Mouse (Mus musculus) stomach, postnatal 0 days (tissue): ENCODE measurements around the gene Spcs2. TPM values are rescaled to one million over a fixed set of nuclear protein-coding genes. Genes with fewer than 3 reads are reported as not detected.

Experiments used
- ATAC-seq: fragments of 200-750 bp; cut with Nextera tagmentation; 2 replicates; pipeline ENCODE4 v1.8.0; 2017; ENCODE audit not compliant: low FRiP score, low TSS enrichment
- DNase-seq: peaks from one replicate; pipeline ENCODE4 v3.0.0-alpha.2; 2016; ENCODE audit warnings: low spot score
- H3K27ac ChIP-seq: fragments of 300-500 bp; sonication (generic); replicated peaks from 2 replicates; pipeline ENCODE4 v1.5.1; 2014; ENCODE audit warnings: mild to moderate bottlenecking, control low read depth
- H3K27me3 ChIP-seq: fragments of 300-500 bp; sonication (generic); 2 replicates; pipeline ENCODE4 v1.6.1; 2014; ENCODE audit warnings: low read length; ENCODE audit not compliant: control insufficient read depth, insufficient read depth
- H3K36me3 ChIP-seq: fragments of 300-500 bp; sonication (generic); 2 replicates; pipeline ENCODE4 v1.6.1; 2014; ENCODE audit warnings: low read length, mixed read lengths; ENCODE audit not compliant: control insufficient read depth, insufficient read depth
- H3K4me1 ChIP-seq: fragments of 300-500 bp; sonication (generic); replicated peaks from 2 replicates; pipeline ENCODE4 v1.6.1; 2014; ENCODE audit warnings: antibody characterized with exemption; ENCODE audit not compliant: control insufficient read depth, insufficient read depth
- H3K4me2 ChIP-seq: fragments of 300-500 bp; sonication (generic); replicated peaks from 2 replicates; pipeline ENCODE4 v1.6.1; 2014; ENCODE audit warnings: low read depth, mild to moderate bottlenecking, control low read depth, moderate library complexity
- H3K4me3 ChIP-seq: fragments of 300-500 bp; sonication (generic); 2 replicates; pipeline ENCODE4 v1.5.1; 2014; ENCODE audit warnings: low read depth, low read length, control low read depth
- H3K9ac ChIP-seq: fragments of 300-500 bp; sonication (generic); 2 replicates; pipeline ENCODE4 v1.6.1; 2014; ENCODE audit warnings: mild to moderate bottlenecking, low read length, control low read depth, mixed read lengths
- H3K9me3 ChIP-seq: fragments of 300-500 bp; sonication (generic); 2 replicates; pipeline ENCODE4 v1.6.1; 2016; ENCODE audit warnings: low read length; ENCODE audit not compliant: control insufficient read depth
- CTCF ChIP-seq: IDR thresholded peaks from 2 replicates; pipeline ENCODE4 v1.5.1; 2016; ENCODE audit warnings: antibody characterized with exemption, low read depth, mild to moderate bottlenecking, moderate library complexity
- EP300 ChIP-seq: optimal IDR thresholded peaks from 2 replicates; pipeline ENCODE3; 2016; ENCODE audit warnings: antibody characterized with exemption
- WGBS: fragments of 180-500 bp; shearing (Covaris S2); extraction: QIAGEN DNeasy Blood & Tissue Kit; methylation state at CpG from one replicate; pipeline ENCODE4 v1.1.7; 2014; 5-methylcytosine and 5-hydroxymethylcytosine counted together
- polyA plus RNA-seq: library from polyadenylated mRNA; unstranded; fragments of >200 nt; fragmentation: Nextera tagmentation; extraction: Ambion mirVana; gene quantifications from 2 replicates; pipeline ENCODE4 v1.2.1, GENCODE M21; 2015

The Spcs2 gene
- polyA plus RNA-seq, 1 experiment from 2014 or later: 308 TPM

GRCm38 (mm10) chr7:99890168-99890755 lies 27.0 kb upstream of the Spcs2 start:
- H3K27me3 ChIP-seq: no peaks in the 10 kb centered on the region
- ATAC-seq (no peak), DNase-seq (no peak)
- H3K4me1 ChIP-seq: no peaks in the 10 kb centered on the region
- H3K36me3 ChIP-seq: no peaks in the 10 kb centered on the region
- H3K9ac ChIP-seq: no peak overlapping the region
- H3K27ac ChIP-seq: no peak overlapping the region
- TF ChIP-seq EP300 (no peak), CTCF (no peak)
- H3K4me3 ChIP-seq: no peak overlapping the region
- H3K4me2 ChIP-seq: no peak overlapping the region
- no peaks in the 10 kb centered on the region for H3K9me3 ChIP-seq
- 60% methylated on average over 3 of the region's 3 CpGs for WGBS

- Histone ChIP-seq H3K9ac (no peak overlapping the region), H3K36me3 (no peaks in the 10 kb centered on the region), H3K27me3 (no peaks in the 10 kb centered on the region), H3K4me2 (no peak overlapping the region), H3K27ac (no peak overlapping the region), H3K4me1 (no peaks in the 10 kb centered on the region), H3K4me3 (no peak overlapping the region), H3K9me3 (no peaks in the 10 kb centered on the region)
- 41% methylated on average over 10 of the region's 10 CpGs for WGBS
- ATAC-seq (peak; percentile 42; the same call in 1 of the 2 replicates), DNase-seq (no peak)
- TF ChIP-seq CTCF: peak; percentile 51
- no peak for TF ChIP-seq EP300
These were observed 26.1 kb upstream of the Spcs2 start for GRCm38 (mm10) chr7:99889175-99889880.

- Histone ChIP-seq H3K36me3 (no peaks in the 10 kb centered on the region), H3K4me1 (no peaks in the 10 kb centered on the region), H3K9ac (no peak overlapping the region), H3K4me2 (no peak overlapping the region), H3K27ac (no peak overlapping the region), H3K9me3 (no peaks in the 10 kb centered on the region), H3K27me3 (no peaks in the 10 kb centered on the region), H3K4me3 (no peak overlapping the region)
- ATAC-seq (no peak), DNase-seq (no peak)
- no peak for TF ChIP-seq CTCF
- no peak for TF ChIP-seq EP300
These were observed 24.5 kb upstream of the Spcs2 start for GRCm38 (mm10) chr7:99887743-99888142.

- H3K27me3 ChIP-seq: no peaks in the 10 kb centered on the region
- no peak for TF ChIP-seq CTCF
- no peak for TF ChIP-seq EP300
- DNase-seq (no peak), ATAC-seq (no peak)
- H3K9me3 ChIP-seq: no peaks in the 10 kb centered on the region
- H3K4me1 ChIP-seq: no peaks in the 10 kb centered on the region
- H3K27ac ChIP-seq: no peak overlapping the region
- H3K9ac ChIP-seq: no peak overlapping the region
- 63% methylated on average over 2 of the region's 2 CpGs for WGBS
- H3K36me3 ChIP-seq: no peaks in the 10 kb centered on the region
- no peak overlapping the region for H3K4me3 ChIP-seq
- no peak overlapping the region for H3K4me2 ChIP-seq
These were observed 24.0 kb upstream of the Spcs2 start for GRCm38 (mm10) chr7:99887230-99887735.

GRCm38 (mm10) chr7:99878254-99878653 lies 15.0 kb upstream of the Spcs2 start:
- WGBS: 66% methylated on average over 2 of the region's 2 CpGs
- H3K4me2 ChIP-seq: no peak overlapping the region
- ATAC-seq (no peak), DNase-seq (no peak)
- H3K9me3 ChIP-seq: no peaks in the 10 kb centered on the region
- H3K36me3 ChIP-seq: no peaks in the 10 kb centered on the region
- no peak overlapping the region for H3K4me3 ChIP-seq
- H3K27ac ChIP-seq: no peak overlapping the region
- no peaks in the 10 kb centered on the region for H3K27me3 ChIP-seq
- H3K9ac ChIP-seq: no peak overlapping the region
- no peak for TF ChIP-seq EP300
- TF ChIP-seq CTCF: no peak
- H3K4me1 ChIP-seq: no peaks in the 10 kb centered on the region

- no peak; the same call in 1 of the 2 replicates for ATAC-seq
- no peak overlapping the region for H3K4me3 ChIP-seq
- no peaks in the 10 kb centered on the region for H3K27me3 ChIP-seq
- WGBS: 3% methylated on average over 3 of the region's 3 CpGs
- no peak for TF ChIP-seq EP300
- peak; percentile 96 for TF ChIP-seq CTCF
- no peak overlapping the region for H3K4me2 ChIP-seq
- H3K27ac ChIP-seq: no peak overlapping the region
- DNase-seq: peak; percentile 84
- H3K9me3 ChIP-seq: no peaks in the 10 kb centered on the region
- no peaks in the 10 kb centered on the region for H3K4me1 ChIP-seq
- no peak overlapping the region for H3K9ac ChIP-seq
- H3K36me3 ChIP-seq: no peaks in the 10 kb centered on the region
These were observed 13.1 kb upstream of the Spcs2 start for GRCm38 (mm10) chr7:99876345-99876744.
